Mouse (Mus musculus) left cerebral cortex, adult 2 months (tissue): ENCODE measurements around the gene Gm49387. TPM values are rescaled to one million over a fixed set of nuclear protein-coding genes. Genes with fewer than 3 reads are reported as not detected.

Source experiments
- DNase-seq, 2 experiments: peaks; one replicate each; pipeline ENCODE4 v3.0.0; 2021 to 2022; ENCODE audit warnings: low spot score in 2 of 2, mixed read lengths in 1 of 2; ENCODE audit errors: extremely low spot score in 1 of 2
- H3K27ac ChIP-seq: fragments of 200-600 bp; 2 replicates; pipeline ENCODE4 v1.8.1; 2022
- H3K4me3 ChIP-seq: fragments of 200-600 bp; 2 replicates; pipeline ENCODE4 v1.8.1; 2022
- CTCF ChIP-seq: fragments of 200-600 bp; IDR thresholded peaks from 2 replicates; pipeline ENCODE4 v1.8.1; 2022; ENCODE audit warnings: antibody characterized with exemption, mild to moderate bottlenecking, moderate library complexity
- intact Hi-C: fragments of 180-260 bp; cut with DNase I; formaldehyde crosslinking; loops from one replicate; pipeline ENCODE4 v1.15.1; 2025
- total RNA-seq, 2 experiments: library from RNA; stranded (reverse); gene quantifications; 2 replicates each; pipeline ENCODE4 v1.2.3; 2021

The Gm49387 gene
- total RNA-seq, 2 experiments from 2014 or later, result not detected

GRCm38 (mm10) chr14:31668326-31668725 is 27.6 kb upstream of the Gm49387 start:
- intact Hi-C loops, result loop anchor here (2.0 kb wide), 1 partner anchor 60 kb away; no protein-coding TSS in a partner anchor
- peak in 1 of 2 experiments; percentile 63 for DNase-seq
- Histone ChIP-seq H3K4me3 (no peak overlapping the region), H3K27ac (peak overlapping the region; percentile 87)
- TF ChIP-seq CTCF, result no peak

- TF ChIP-seq CTCF, result no peak
- intact Hi-C loops, result loop anchor here (2.0 kb wide), 1 partner anchor 61 kb away; no protein-coding TSS in a partner anchor
- DNase-seq, result no peak
- Histone ChIP-seq H3K27ac (peak overlapping the region; percentile 87), H3K4me3 (no peak overlapping the region)
These were observed 27.1 kb upstream of the Gm49387 start for GRCm38 (mm10) chr14:31667741-31668140.

DNA sequence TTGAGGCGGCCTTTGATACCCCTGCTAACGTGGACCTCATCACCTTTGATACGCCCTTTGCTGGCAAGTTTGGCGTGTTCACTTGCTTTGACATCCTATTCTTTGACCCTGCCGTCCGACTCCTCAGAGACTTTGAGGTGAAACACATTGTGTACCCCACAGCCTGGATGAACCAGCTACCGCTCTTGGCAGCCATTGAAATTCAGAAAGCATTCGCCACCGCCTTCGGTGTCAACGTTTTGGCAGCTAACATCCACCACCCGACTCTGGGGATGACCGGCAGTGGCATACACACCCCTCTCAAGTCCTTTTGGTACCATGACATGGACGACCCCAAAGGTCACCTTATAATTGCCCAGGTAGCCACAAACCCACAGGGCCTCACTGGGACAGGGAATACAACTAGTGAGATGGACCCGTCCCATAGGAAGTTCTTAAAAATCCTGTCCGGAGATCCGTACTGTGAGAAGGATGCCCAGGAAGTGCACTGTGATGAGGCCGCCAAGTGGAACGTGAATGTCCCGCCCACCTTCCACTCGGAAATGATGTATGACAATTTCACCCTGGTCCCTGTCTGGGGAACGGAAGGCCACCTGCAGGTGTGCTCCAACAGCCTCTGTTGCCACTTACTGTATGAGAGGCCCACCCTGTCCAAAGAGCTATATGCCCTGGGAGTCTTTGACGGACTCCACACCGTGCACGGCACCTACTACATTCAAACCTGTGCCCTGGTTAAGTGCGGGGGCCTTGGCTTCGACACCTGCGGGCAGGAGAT is 26.4 kb upstream of the Gm49387 start:
- intact Hi-C loops, result no loop called here
- no peak for DNase-seq
- no peak overlapping the region for H3K4me3 ChIP-seq
- H3K27ac ChIP-seq, result peak overlapping the region; percentile 87; the same call in 1 of the 2 replicates
- TF ChIP-seq CTCF, result no peak

- Histone ChIP-seq H3K27ac (peak overlapping the region; percentile 51; the same call in 1 of the 2 replicates), H3K4me3 (no peak overlapping the region)
- no peak for DNase-seq
- intact Hi-C loops, result no loop called here
- no peak for TF ChIP-seq CTCF
These were observed 24.9 kb upstream of the Gm49387 start for GRCm38 (mm10) chr14:31665566-31665940.

DNA sequence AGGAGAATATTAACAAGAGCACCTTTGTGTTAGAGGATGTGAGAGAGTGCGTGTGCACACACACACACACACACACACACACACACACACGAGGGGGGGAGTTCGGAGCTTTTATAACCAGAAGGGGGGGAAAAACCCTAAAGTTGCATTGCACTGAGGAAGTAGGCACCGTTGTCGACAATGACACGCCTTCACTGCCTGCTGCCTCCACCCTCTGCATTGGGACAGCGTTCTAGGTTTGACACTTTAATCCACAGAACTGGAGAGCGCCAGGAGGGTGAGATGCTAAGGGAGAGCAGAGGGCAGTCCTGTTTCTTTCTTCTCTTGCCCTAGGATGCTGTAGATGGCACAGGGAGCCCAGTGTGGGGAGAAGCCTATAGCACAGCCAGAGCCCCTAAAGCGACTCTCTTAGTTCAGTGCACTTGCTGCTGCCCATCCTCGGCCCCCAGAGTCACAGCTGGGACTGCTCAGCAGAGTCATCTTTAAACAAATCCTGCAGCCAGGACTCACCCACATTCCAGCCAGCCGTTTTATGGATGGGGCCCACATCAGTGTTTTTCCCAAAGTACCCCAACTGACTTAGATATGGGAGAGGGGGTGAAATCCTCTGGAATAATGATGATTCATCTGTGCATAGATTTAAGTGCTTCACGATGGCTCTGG is 24.4 kb upstream of the Gm49387 start:
- no peak for DNase-seq
- TF ChIP-seq CTCF, result no peak
- Histone ChIP-seq H3K4me3 (no peak overlapping the region), H3K27ac (peak overlapping the region; percentile 51)
- intact Hi-C loops, result no loop called here

DNA sequence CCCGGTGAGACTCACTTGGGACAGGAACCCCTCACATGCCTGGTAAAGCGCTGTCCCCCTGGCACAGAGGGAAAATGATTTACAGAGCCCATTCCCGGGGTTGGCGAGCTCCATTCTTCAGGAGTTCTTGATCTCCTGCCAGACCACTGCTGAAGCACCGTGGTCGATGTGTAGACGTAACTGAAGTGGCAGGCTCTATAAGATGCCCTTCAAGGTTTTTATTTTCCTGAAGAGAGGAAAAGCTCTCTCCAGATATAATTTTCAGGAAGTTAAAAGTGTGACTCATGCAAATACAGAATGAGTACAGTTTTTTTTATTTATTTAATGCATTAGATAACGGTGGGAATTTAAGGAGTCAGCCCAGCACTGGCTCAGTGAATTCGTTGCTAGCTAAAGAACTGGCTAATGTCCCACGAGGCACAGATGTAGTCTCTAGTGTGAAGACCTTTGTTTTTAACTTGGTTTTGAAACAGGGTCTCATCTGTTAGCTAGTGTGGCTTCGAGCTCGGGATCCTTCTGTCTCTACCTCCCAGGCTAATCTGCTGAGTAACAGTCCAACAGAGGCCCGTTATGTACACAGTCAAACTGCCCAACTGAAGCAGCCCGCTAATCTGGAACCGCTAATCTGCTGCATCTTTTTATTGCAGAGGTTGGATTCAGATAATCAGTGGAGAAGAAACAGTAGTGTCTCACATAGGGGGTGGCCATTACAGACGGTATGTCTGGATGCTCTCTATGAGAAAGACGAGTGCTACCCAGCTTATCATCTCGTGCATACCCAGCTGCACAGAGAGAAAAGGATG is 23.6 kb upstream of the Gm49387 start:
- DNase-seq, result no peak
- no peak for TF ChIP-seq CTCF
- Histone ChIP-seq H3K27ac (peak overlapping the region; percentile 97), H3K4me3 (no peak overlapping the region)
- intact Hi-C loops, result no loop called here

- DNase-seq, result no peak
- H3K27ac ChIP-seq, result peak overlapping the region; percentile 97
- no peak overlapping the region for H3K4me3 ChIP-seq
- intact Hi-C loops, result loop anchor here (2.0 kb wide), 1 partner anchor 117 kb away; no protein-coding TSS in a partner anchor
- TF ChIP-seq CTCF, result no peak
These were observed 22.9 kb upstream of the Gm49387 start for GRCm38 (mm10) chr14:31663376-31664099.

DNA sequence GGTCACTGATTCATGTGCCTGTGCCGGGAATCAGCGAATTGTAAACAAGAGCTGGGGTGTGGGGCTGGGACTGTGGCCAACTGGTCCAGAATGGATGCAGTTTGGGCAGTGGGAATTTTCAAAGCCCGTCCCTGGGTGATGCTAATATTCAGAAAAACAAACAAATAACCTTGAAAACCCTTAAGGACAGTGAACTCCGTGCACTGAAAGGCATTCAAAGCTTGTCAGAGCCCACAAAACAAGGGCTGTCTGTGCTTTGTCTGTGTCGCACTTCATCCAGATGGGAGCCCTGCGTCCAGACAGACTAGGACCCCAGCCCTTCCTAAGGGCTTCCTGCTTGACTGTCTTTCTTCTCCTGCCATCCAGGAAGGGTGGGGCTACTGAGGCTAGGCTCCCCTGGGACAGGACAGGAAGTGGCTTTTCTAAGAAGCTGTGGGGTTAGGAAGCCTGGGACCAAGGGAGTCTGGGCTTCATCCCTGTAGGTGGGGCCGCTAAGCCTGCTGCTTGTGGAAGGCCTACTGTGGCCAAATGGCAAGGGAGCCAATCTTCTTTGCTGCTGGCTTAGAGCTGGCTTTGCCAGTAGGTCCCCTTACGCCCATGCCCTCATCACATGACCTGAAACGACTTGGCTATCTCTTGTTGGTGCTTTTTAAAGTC is 22.0 kb upstream of the Gm49387 start:
- H3K27ac ChIP-seq, result peak overlapping the region; percentile 97
- DNase-seq, result peak in 1 of 2 experiments; percentile 27
- peak overlapping the region; percentile 57 for H3K4me3 ChIP-seq
- no peak for TF ChIP-seq CTCF
- intact Hi-C loops, result loop anchor here (2.0 kb wide), 1 partner anchor 118 kb away; no protein-coding TSS in a partner anchor

GRCm38 (mm10) chr14:31661671-31662554 is 21.2 kb upstream of the Gm49387 start:
- Histone ChIP-seq H3K4me3 (peak overlapping the region; percentile 57), H3K27ac (peak overlapping the region; percentile 97)
- peak; percentile 14 for TF ChIP-seq CTCF
- intact Hi-C loops, result loop anchor here (2.0 kb wide), 1 partner anchor 119 kb away; no protein-coding TSS in a partner anchor
- DNase-seq, result peak; percentile 87 to 88
